Mouse (Mus musculus) mouse embryonic stem cell (cell line): Measurements from ENCODE around the gene Hdgfl2.
"Not testable (repeated sequence)": the region's sequence is repeated elsewhere in the genome, so short reads cannot be mapped to it uniquely, and the experiment has no call there.

Experiments
- in situ Hi-C, 2 experiments: fragments of 300-500 bp; cut with MboI; formaldehyde crosslinking; loops; 1 replicate in 1 of 2; 3 replicates in 1 of 2; pipeline ENCODE4 v1.14.3; 2019 to 2020; ENCODE audit warnings: low sequenced_read_pairs in 2 of 2, low pct_unique_long_range_greater_than_20kb in 1 of 2, mixed read lengths in 1 of 2; ENCODE audit not compliant: unreplicated experiment in 1 of 2

Hdgfl2 gene

GRCm38 (mm10) chr17:56098711-56099572 lies 19.5 kb downstream of the Hdgfl2 start:
- in situ Hi-C loops, result no loop called here

GRCm38 (mm10) chr17:56100811-56101210 lies 21.4 kb downstream of the Hdgfl2 start:
- in situ Hi-C loops, result no loop called here

- in situ Hi-C loops, result no loop called here
Observed at GRCm38 (mm10) chr17:56102158-56102557, 22.7 kb downstream of the Hdgfl2 start.

- in situ Hi-C loops, result no loop called here
Observed at GRCm38 (mm10) chr17:56102927-56103326, 23.5 kb downstream of the Hdgfl2 start.

- in situ Hi-C loops, result no loop called here
Observed at GRCm38 (mm10) chr17:56103465-56104285, 24.2 kb downstream of the Hdgfl2 start.

- in situ Hi-C loops, result not testable (repeated sequence)
Observed at GRCm38 (mm10) chr17:56104821-56105220, 25.4 kb downstream of the Hdgfl2 start.

- in situ Hi-C loops, result not testable (repeated sequence)
Observed at GRCm38 (mm10) chr17:56106436-56106835, 27.0 kb downstream of the Hdgfl2 start.

- in situ Hi-C loops, result no loop called here
Observed at GRCm38 (mm10) chr17:56106981-56107380, 27.5 kb downstream of the Hdgfl2 start.

GRCm38 (mm10) chr17:56107736-56108135 lies 28.3 kb downstream of the Hdgfl2 start:
- in situ Hi-C loops, result no loop called here

- in situ Hi-C loops, result no loop called here
Observed at GRCm38 (mm10) chr17:56108334-56109044, 29.1 kb downstream of the Hdgfl2 start.

- in situ Hi-C loops, result no loop called here
Observed at GRCm38 (mm10) chr17:56109219-56110051, 30.0 kb downstream of the Hdgfl2 start, which contains the start of gene Plin4. Gene Plin4 (minus strand): TSS chr17:56109803.

- in situ Hi-C loops, result no loop called here
Observed at GRCm38 (mm10) chr17:56110571-56110970, 31.1 kb downstream of the Hdgfl2 start.

- in situ Hi-C loops, result no loop called here
Observed at GRCm38 (mm10) chr17:56111021-56111420, 31.6 kb downstream of the Hdgfl2 start.

- in situ Hi-C loops, result no loop called here
Observed at GRCm38 (mm10) chr17:56111864-56112263, 32.4 kb downstream of the Hdgfl2 start.

GRCm38 (mm10) chr17:56112743-56113142 lies 33.3 kb downstream of the Hdgfl2 start:
- in situ Hi-C loops, result no loop called here

GRCm38 (mm10) chr17:56116193-56116592 lies 36.8 kb downstream of the Hdgfl2 start:
- in situ Hi-C loops, result no loop called here

GRCm38 (mm10) chr17:56117251-56117710 lies 37.8 kb downstream of the Hdgfl2 start, which contains the start of gene Plin5:
Gene Plin5 (minus strand): TSS chr17:56117596.
- in situ Hi-C loops, result no loop called here

- in situ Hi-C loops, result no loop called here
Observed at GRCm38 (mm10) chr17:56119431-56119830, 40.0 kb downstream of the Hdgfl2 start.
